In genomic region chr5:137672361-137672760, GRCm38 (mm10) we compare ENCODE assay signal across 13 mouse cellular contexts. TPM values are rescaled to one million over a fixed set of nuclear protein-coding genes. Genes with fewer than 3 reads are reported as not detected.
DNase-seq lines count a peak whose midpoint lies in the region; ATAC-seq lines count a peak whose summit lies in the region.
"Had no signal": no experiment of that assay in that cellular context is flagged by ENCODE, and none has a peak within 500 bp of the region (broad histone marks: within the 10 kb centered on the region; RNA-seq: fewer than 3 reads in every experiment).

No protein-coding gene starts in this region.

- peaks cover 5% of the 10 kb centered on the region for H3K36me3 ChIP-seq in heart, embryonic 13.5 days
- peaks cover 66% of the 10 kb centered on the region for H3K36me3 ChIP-seq in megakaryocyte, embryonic 14.5 days (replicated peaks; ENCODE audit: low read length)
- no peaks in the 10 kb centered on the region for H3K36me3 ChIP-seq in intestine, embryonic 16.5 days (ENCODE audit: control insufficient read depth, insufficient read depth, low read length)
- no peaks in the 10 kb centered on the region for H3K36me3 ChIP-seq in stomach, embryonic 14.5 days (ENCODE audit: control insufficient read depth, insufficient read depth, low read length)
- peaks cover 4% of the 10 kb centered on the region for H3K36me3 ChIP-seq in forebrain, embryonic 14.5 days (ENCODE audit: control insufficient read depth, insufficient read depth, low read length)
- H3K36me3 ChIP-seq: midbrain, embryonic 15.5 days had no signal

- no peak for ATAC-seq in heart, embryonic 13.5 days (ENCODE audit: extremely low read depth, insufficient number of reproducible peaks, low FRiP score, low TSS enrichment)
- no peak for ATAC-seq in megakaryocyte, adult 5-6 weeks (ENCODE audit: poor library complexity, severe bottlenecking)
- no peak for ATAC-seq in intestine, embryonic 16.5 days
- no peak for ATAC-seq in stomach, embryonic 14.5 days (ENCODE audit: insufficient number of reproducible peaks, insufficient read depth, low FRiP score, low read depth)
- no peak for ATAC-seq in forebrain, embryonic 14.5 days
- ATAC-seq: midbrain, embryonic 15.5 days had no signal

- H3K9ac ChIP-seq in heart, embryonic 13.5 days = no peak overlapping the region
- H3K9ac ChIP-seq in intestine, embryonic 16.5 days (ENCODE audit: low read depth, low read length) = peak overlapping the region; percentile 23; the same call in 1 of the 2 replicates
- no peak overlapping the region for H3K9ac ChIP-seq in stomach, embryonic 14.5 days (replicated peaks; ENCODE audit: low read depth, low read length)
- H3K9ac ChIP-seq in forebrain, embryonic 14.5 days (ENCODE audit: low read length) = no peak overlapping the region
- H3K9ac ChIP-seq: midbrain, embryonic 15.5 days had no signal

- no peak for DNase-seq in heart, postnatal 25 days (ENCODE audit: low spot score)
- DNase-seq in urinary bladder, adult 2 months (ENCODE audit: low spot score) = no peak
- no peak for DNase-seq in forebrain, embryonic 14.5 days (ENCODE audit: low spot score)
- DNase-seq: cerebellum, adult 9-10 months had no signal

- intact Hi-C loops in heart, postnatal 25 days (cut with DNase I) = no loop called here

- 81% methylated on average over 5 of the region's 5 CpGs for WGBS in heart, embryonic 13.5 days
- 71% methylated on average over 5 of the region's 5 CpGs for WGBS in intestine, embryonic 16.5 days
- WGBS in stomach, embryonic 14.5 days = 80% methylated on average over 5 of the region's 5 CpGs
- 86% methylated on average over 5 of the region's 5 CpGs for WGBS in forebrain, embryonic 14.5 days

- H3K27ac ChIP-seq in heart, embryonic 13.5 days (replicated peaks) = peak overlapping the region; percentile 93
- H3K27ac ChIP-seq in intestine, embryonic 16.5 days (ENCODE audit: low read length) = peak overlapping the region; percentile 97
- peak overlapping the region; percentile 80; the same call in 1 of the 2 replicates for H3K27ac ChIP-seq in stomach, embryonic 14.5 days (ENCODE audit: low read length)
- H3K27ac ChIP-seq in forebrain, embryonic 14.5 days (ENCODE audit: low read depth, low read length) = no peak overlapping the region

- no peaks in the 10 kb centered on the region for H3K27me3 ChIP-seq in heart, embryonic 13.5 days (replicated peaks)
- no peaks in the 10 kb centered on the region for H3K27me3 ChIP-seq in megakaryocyte, embryonic 14.5 days (replicated peaks)
- H3K27me3 ChIP-seq in intestine, embryonic 16.5 days (replicated peaks; ENCODE audit: control insufficient read depth, insufficient read depth, low read length) = no peaks in the 10 kb centered on the region
- no peaks in the 10 kb centered on the region for H3K27me3 ChIP-seq in stomach, embryonic 14.5 days (ENCODE audit: control insufficient read depth, insufficient read depth, low read length)
- H3K27me3 ChIP-seq in forebrain, embryonic 14.5 days (replicated peaks; ENCODE audit: control insufficient read depth, insufficient read depth, low read length) = no peaks in the 10 kb centered on the region
- H3K27me3 ChIP-seq: midbrain, embryonic 15.5 days had no signal

- peaks cover 43% of the 10 kb centered on the region for H3K4me1 ChIP-seq in heart, embryonic 13.5 days
- H3K4me1 ChIP-seq in megakaryocyte, embryonic 14.5 days = peaks cover 69% of the 10 kb centered on the region
- peaks cover 40% of the 10 kb centered on the region for H3K4me1 ChIP-seq in intestine, embryonic 16.5 days (ENCODE audit: control insufficient read depth, insufficient read depth, low read length)
- H3K4me1 ChIP-seq in stomach, embryonic 14.5 days (ENCODE audit: control insufficient read depth, insufficient read depth, low read length) = peaks cover 29% of the 10 kb centered on the region
- no peaks in the 10 kb centered on the region for H3K4me1 ChIP-seq in forebrain, embryonic 14.5 days (ENCODE audit: control insufficient read depth, insufficient read depth, low read length)

- H3K4me2 ChIP-seq in heart, embryonic 13.5 days = peak overlapping the region; percentile 36; the same call in 1 of the 2 replicates
- peak overlapping the region; percentile 0 for H3K4me2 ChIP-seq in intestine, embryonic 16.5 days (ENCODE audit: low read depth, low read length)
- H3K4me2 ChIP-seq in stomach, embryonic 14.5 days (replicated peaks; ENCODE audit: low read depth, low read length) = no peak overlapping the region; the same call in 1 of the 2 replicates
- no peak overlapping the region for H3K4me2 ChIP-seq in forebrain, embryonic 14.5 days (ENCODE audit: low read length)
- H3K4me2 ChIP-seq: midbrain, embryonic 15.5 days had no signal

- no peak overlapping the region for H3K4me3 ChIP-seq in heart, embryonic 13.5 days
- H3K4me3 ChIP-seq in megakaryocyte, embryonic 14.5 days (replicated peaks) = peak overlapping the region; percentile 33
- no peak overlapping the region for H3K4me3 ChIP-seq in intestine, embryonic 16.5 days (ENCODE audit: low read length)
- no peak overlapping the region for H3K4me3 ChIP-seq in stomach, embryonic 14.5 days (ENCODE audit: low read depth, low read length)
- H3K4me3 ChIP-seq in forebrain, embryonic 14.5 days (ENCODE audit: low read depth, low read length) = no peak overlapping the region
- H3K4me3 ChIP-seq: forebrain, embryonic 10.5 days; hindbrain, embryonic 10.5 days; midbrain, embryonic 15.5 days had no signal

- H3K9me3 ChIP-seq in heart, embryonic 13.5 days = no peaks in the 10 kb centered on the region
- H3K9me3 ChIP-seq in megakaryocyte, embryonic 14.5 days = no peaks in the 10 kb centered on the region
- H3K9me3 ChIP-seq in intestine, embryonic 16.5 days (ENCODE audit: control insufficient read depth, low read length) = no peaks in the 10 kb centered on the region
- H3K9me3 ChIP-seq in stomach, embryonic 14.5 days (ENCODE audit: control insufficient read depth, low read depth, low read length) = no peaks in the 10 kb centered on the region
- H3K9me3 ChIP-seq in forebrain, embryonic 14.5 days (replicated peaks; ENCODE audit: control insufficient read depth, low read length) = no peaks in the 10 kb centered on the region
- H3K9me3 ChIP-seq: hindbrain, embryonic 10.5 days; midbrain, embryonic 15.5 days had no signal

RNA-seq across cellular contexts. Expression of gene Agfg2, which starts 12.2 kb away (rescaled TPM):
- polyA plus RNA-seq in heart, embryonic 13.5 days (2015; fragmentation: Nextera tagmentation; extraction: Ambion mirVana) = 19.7 and 20.7 TPM in 2 replicates
- 10 to 100 TPM; 11.8 to 13.3 TPM for total RNA-seq in heart, postnatal 25 days (2021)
- 58.4 and 131 TPM in 2 replicates for polyA plus RNA-seq in megakaryocyte, embryonic 14.5 days (2012; ENCODE audit: insufficient read depth, low replicate concordance)
- total RNA-seq in megakaryocyte, adult 5-6 weeks (2015) = 19.3 and 19.9 TPM in 2 replicates
- total RNA-seq in megakaryocyte, adult 5-6 weeks (2017) = 16.6 and 18.3 TPM in 2 replicates
- polyA plus RNA-seq in intestine, embryonic 16.5 days (2015; fragmentation: Nextera tagmentation; extraction: Ambion mirVana) = 18.6 and 19.8 TPM in 2 replicates
- 12.9 and 13.2 TPM in 2 replicates for polyA plus RNA-seq in stomach, embryonic 14.5 days (2014; fragmentation: Nextera tagmentation; extraction: Ambion mirVana)
- polyA plus RNA-seq in urinary bladder, adult 2 months (2012; rRNA removed) = 24.7 and 25.4 TPM in 2 replicates
- 10.4 and 11.8 TPM in 2 replicates for polyA plus RNA-seq in forebrain, embryonic 14.5 days (2014; fragmentation: Nextera tagmentation; extraction: Ambion mirVana)

RNA-seq across cellular contexts. Expression of gene Irs3, which starts 26.8 kb away (rescaled TPM):
- 0.14 TPM in 1 of 2 replicates, not detected in the other for polyA plus RNA-seq in heart, embryonic 13.5 days (2015; fragmentation: Nextera tagmentation; extraction: Ambion mirVana)
- under 1 TPM; 0.29 to 0.48 TPM for total RNA-seq in heart, postnatal 25 days (2021)
- polyA plus RNA-seq in megakaryocyte, embryonic 14.5 days (2012; ENCODE audit: insufficient read depth, low replicate concordance) = 0.95 TPM in 1 of 2 replicates, not detected in the other
- not detected in 2 replicates for total RNA-seq in megakaryocyte, adult 5-6 weeks (2015)
- not detected in 2 replicates for total RNA-seq in megakaryocyte, adult 5-6 weeks (2017)
- 0.23 and 0.27 TPM in 2 replicates for polyA plus RNA-seq in intestine, embryonic 16.5 days (2015; fragmentation: Nextera tagmentation; extraction: Ambion mirVana)
- polyA plus RNA-seq in stomach, embryonic 14.5 days (2014; fragmentation: Nextera tagmentation; extraction: Ambion mirVana) = 0.17 TPM in 1 of 2 replicates, not detected in the other
- polyA plus RNA-seq in urinary bladder, adult 2 months (2012; rRNA removed) = 1.2 and 1.4 TPM in 2 replicates
- polyA plus RNA-seq in forebrain, embryonic 14.5 days (2014; fragmentation: Nextera tagmentation; extraction: Ambion mirVana) = not detected in 2 replicates
- total RNA-seq: layer of hippocampus, postnatal 25 days had no signal

RNA-seq across cellular contexts. Expression of gene Sap25, which starts 31.2 kb away (rescaled TPM):
- polyA plus RNA-seq in heart, embryonic 13.5 days (2015; fragmentation: Nextera tagmentation; extraction: Ambion mirVana) = 3.9 and 4.1 TPM in 2 replicates
- 1 to 10 TPM; 3.0 to 3.9 TPM for total RNA-seq in heart, postnatal 25 days (2021)
- polyA plus RNA-seq in megakaryocyte, embryonic 14.5 days (2012; ENCODE audit: insufficient read depth, low replicate concordance) = 62.2 and 72.5 TPM in 2 replicates
- total RNA-seq in megakaryocyte, adult 5-6 weeks (2015) = 59.9 and 97.5 TPM in 2 replicates
- 27.8 and 35.6 TPM in 2 replicates for total RNA-seq in megakaryocyte, adult 5-6 weeks (2017)
- polyA plus RNA-seq in intestine, embryonic 16.5 days (2015; fragmentation: Nextera tagmentation; extraction: Ambion mirVana) = 6.4 and 8.1 TPM in 2 replicates
- 9.8 and 9.9 TPM in 2 replicates for polyA plus RNA-seq in stomach, embryonic 14.5 days (2014; fragmentation: Nextera tagmentation; extraction: Ambion mirVana)
- polyA plus RNA-seq in urinary bladder, adult 2 months (2012; rRNA removed) = 41.4 and 41.6 TPM in 2 replicates
- polyA plus RNA-seq in forebrain, embryonic 14.5 days (2014; fragmentation: Nextera tagmentation; extraction: Ambion mirVana) = 1.5 and 4.6 TPM in 2 replicates

RNA-seq across cellular contexts. Expression of gene Gm20605, which starts 43.4 kb away (rescaled TPM):
- polyA plus RNA-seq in heart, embryonic 13.5 days (2015; fragmentation: Nextera tagmentation; extraction: Ambion mirVana) = 5.5 TPM in 2 replicates
- total RNA-seq in heart, postnatal 25 days (2021) = 1 to 10 TPM; 3.2 to 4.5 TPM
- polyA plus RNA-seq in megakaryocyte, embryonic 14.5 days (2012; ENCODE audit: insufficient read depth, low replicate concordance) = 5.6 and 30.5 TPM in 2 replicates
- 8.1 and 10.2 TPM in 2 replicates for total RNA-seq in megakaryocyte, adult 5-6 weeks (2015)
- total RNA-seq in megakaryocyte, adult 5-6 weeks (2017) = 5.7 and 18.8 TPM in 2 replicates
- 10.8 and 12.2 TPM in 2 replicates for polyA plus RNA-seq in intestine, embryonic 16.5 days (2015; fragmentation: Nextera tagmentation; extraction: Ambion mirVana)
- 8.1 and 10.7 TPM in 2 replicates for polyA plus RNA-seq in stomach, embryonic 14.5 days (2014; fragmentation: Nextera tagmentation; extraction: Ambion mirVana)
- polyA plus RNA-seq in urinary bladder, adult 2 months (2012; rRNA removed) = 22.7 and 24.6 TPM in 2 replicates
- 4.6 and 6.6 TPM in 2 replicates for polyA plus RNA-seq in forebrain, embryonic 14.5 days (2014; fragmentation: Nextera tagmentation; extraction: Ambion mirVana)

RNA-seq across cellular contexts. Expression of gene Lrch4, which starts 43.4 kb away (rescaled TPM):
- 21.8 and 24.2 TPM in 2 replicates for polyA plus RNA-seq in heart, embryonic 13.5 days (2015; fragmentation: Nextera tagmentation; extraction: Ambion mirVana)
- 10 to 100 TPM; 17.6 to 18.2 TPM for total RNA-seq in heart, postnatal 25 days (2021)
- polyA plus RNA-seq in megakaryocyte, embryonic 14.5 days (2012; ENCODE audit: insufficient read depth, low replicate concordance) = 138 and 187 TPM in 2 replicates
- 76.5 and 93.0 TPM in 2 replicates for total RNA-seq in megakaryocyte, adult 5-6 weeks (2015)
- 57.1 and 66.7 TPM in 2 replicates for total RNA-seq in megakaryocyte, adult 5-6 weeks (2017)
- 34.5 and 37.8 TPM in 2 replicates for polyA plus RNA-seq in intestine, embryonic 16.5 days (2015; fragmentation: Nextera tagmentation; extraction: Ambion mirVana)
- 37.1 and 39.2 TPM in 2 replicates for polyA plus RNA-seq in stomach, embryonic 14.5 days (2014; fragmentation: Nextera tagmentation; extraction: Ambion mirVana)
- polyA plus RNA-seq in urinary bladder, adult 2 months (2012; rRNA removed) = 17.4 and 19.6 TPM in 2 replicates
- 12.3 and 12.4 TPM in 2 replicates for polyA plus RNA-seq in forebrain, embryonic 14.5 days (2014; fragmentation: Nextera tagmentation; extraction: Ambion mirVana)

Comparison
In these comparisons a context has a peak if more than half of its experiments do, and no peak if none do; other contexts are left out.
1. H3K4me2 ChIP-seq: peak in heart, embryonic 13.5 days (single experiment) and intestine, embryonic 16.5 days (single experiment); none in stomach, embryonic 14.5 days (single experiment) and forebrain, embryonic 14.5 days (single experiment).